Mouse (Mus musculus) kidney, embryonic 16.5 days (tissue): ENCODE data around the gene Cstb. TPM values are rescaled to one million over a fixed set of nuclear protein-coding genes. Genes with fewer than 3 reads are reported as not detected.

Source experiments
- microRNA-seq: library from miRNA; unstranded; fragments of <30 nt; microRNA quantifications from one replicate; pipeline ENCODE4, GENCODE M21; 2016
- polyA plus RNA-seq: library from polyadenylated mRNA; unstranded; fragments of >200 nt; fragmentation: Nextera tagmentation; extraction: Ambion mirVana; gene quantifications from 2 replicates; pipeline ENCODE4 v1.2.1, GENCODE M21; 2015

The Cstb gene
- polyA plus RNA-seq, 1 experiment from 2014 or later, result 191 TPM

Small RNAs within 50 kb of the gene (microRNA-seq; reads per million reads assigned to microRNA genes)
- gene Mir6410 (not detected), gene Mir6907 (0.63 reads per million), gene Mir6908 (not detected)

Other genes starting within 250 kb of the Cstb start
- gene Pwp2, start 240.5 kb upstream of the Cstb start, polyA plus RNA-seq, result 24.5 and 25.5 TPM in 2 replicates
- 5.3 and 8.3 TPM in 2 replicates for gene Trappc10, start 181.0 kb upstream of the Cstb start, polyA plus RNA-seq
- 48.2 and 81.9 TPM in 2 replicates for gene Agpat3, start 73.2 kb upstream of the Cstb start, polyA plus RNA-seq
- 325 and 328 TPM in 2 replicates for gene Rrp1, start 12.6 kb upstream of the Cstb start, polyA plus RNA-seq
- gene Pdxk, start 39.3 kb downstream of the Cstb start, polyA plus RNA-seq, result 28.4 and 29.8 TPM in 2 replicates
- not detected in 2 replicates for gene Olfr1358, start 91.8 kb downstream of the Cstb start, polyA plus RNA-seq
- 62.7 and 67.2 TPM in 2 replicates for gene Ilvbl, start 148.7 kb downstream of the Cstb start, polyA plus RNA-seq
- gene Syde1, start 166.3 kb downstream of the Cstb start, polyA plus RNA-seq, result 18.1 and 20.4 TPM in 2 replicates
- not detected in 2 replicates for gene Olfr1357, start 192.4 kb downstream of the Cstb start, polyA plus RNA-seq